Mouse (Mus musculus): ENCODE data around the gene Mettl14.
"Not testable (repeated sequence)": the region's sequence is repeated elsewhere in the genome, so short reads cannot be mapped to it uniquely, and the experiment has no call there.

Gene Mettl14

GRCm38 (mm10) chr3:123366820-123367219 is 19.1 kb downstream of the Mettl14 start:
- in situ Hi-C loops (cut with MboI, MseI) = not testable (repeated sequence)

- in situ Hi-C loops (cut with MboI, MseI) = loop anchor here (10.0 kb wide), 1 partner anchor 192 kb away; no protein-coding TSS in a partner anchor
Observed at GRCm38 (mm10) chr3:123356377-123356991, 29.4 kb downstream of the Mettl14 start.

- in situ Hi-C loops (cut with MboI, MseI) = loop anchor here (10.0 kb wide), 1 partner anchor 190 kb away; no protein-coding TSS in a partner anchor
Observed at GRCm38 (mm10) chr3:123354388-123354787, 31.5 kb downstream of the Mettl14 start.

GRCm38 (mm10) chr3:123353661-123354060 is 32.2 kb downstream of the Mettl14 start:
- in situ Hi-C loops (cut with MboI, MseI) = loop anchor here (10.0 kb wide), 1 partner anchor 189 kb away; no protein-coding TSS in a partner anchor

- in situ Hi-C loops (cut with MboI, MseI) = loop anchor here (10.0 kb wide), 1 partner anchor 188 kb away; no protein-coding TSS in a partner anchor
Observed at GRCm38 (mm10) chr3:123353183-123353582, 32.7 kb downstream of the Mettl14 start.

GRCm38 (mm10) chr3:123351519-123351918 is 34.4 kb downstream of the Mettl14 start:
- in situ Hi-C loops (cut with MboI, MseI) = loop anchor here (10.0 kb wide), 1 partner anchor 187 kb away; no protein-coding TSS in a partner anchor

GRCm38 (mm10) chr3:123350602-123351001 is 35.3 kb downstream of the Mettl14 start:
- in situ Hi-C loops (cut with MboI, MseI) = loop anchor here (10.0 kb wide), 1 partner anchor 186 kb away; no protein-coding TSS in a partner anchor

GRCm38 (mm10) chr3:123348080-123348802 is 37.7 kb downstream of the Mettl14 start:
- in situ Hi-C loops (cut with MboI, MseI) = no loop called here

- in situ Hi-C loops (cut with MboI, MseI) = no loop called here
Observed at GRCm38 (mm10) chr3:123343690-123344089, 42.2 kb downstream of the Mettl14 start.

- in situ Hi-C loops (cut with MboI, MseI) = no loop called here
Observed at GRCm38 (mm10) chr3:123341049-123341448, 44.9 kb downstream of the Mettl14 start.

- in situ Hi-C loops (cut with MboI, MseI) = no loop called here
Observed at GRCm38 (mm10) chr3:123338666-123339195, 47.2 kb downstream of the Mettl14 start.

GRCm38 (mm10) chr3:123337853-123338252 is 48.1 kb downstream of the Mettl14 start:
- in situ Hi-C loops (cut with MboI, MseI) = no loop called here

GRCm38 (mm10) chr3:123336951-123337350 is 49.0 kb downstream of the Mettl14 start:
- in situ Hi-C loops (cut with MboI, MseI) = no loop called here

- in situ Hi-C loops (cut with MboI, MseI) = no loop called here
Observed at GRCm38 (mm10) chr3:123336455-123336854, 49.5 kb downstream of the Mettl14 start.

- in situ Hi-C loops (cut with MboI, MseI) = no loop called here
Observed at GRCm38 (mm10) chr3:123335480-123335879, 50.4 kb downstream of the Mettl14 start.

- in situ Hi-C loops (cut with MboI, MseI) = no loop called here
Observed at GRCm38 (mm10) chr3:123334947-123335346, 51.0 kb downstream of the Mettl14 start.

- in situ Hi-C loops (cut with MboI, MseI) = no loop called here
Observed at GRCm38 (mm10) chr3:123333055-123333424, 52.9 kb downstream of the Mettl14 start.

GRCm38 (mm10) chr3:123332330-123333054 is 53.4 kb downstream of the Mettl14 start:
- in situ Hi-C loops (cut with MboI, MseI) = no loop called here

GRCm38 (mm10) chr3:123330221-123330620 is 55.7 kb downstream of the Mettl14 start:
- in situ Hi-C loops (cut with MboI, MseI) = no loop called here

- in situ Hi-C loops (cut with MboI, MseI) = loop anchor here (10.0 kb wide), 1 partner anchor 94 kb away; the partner anchor contains the start of gene Synpo2
Observed at GRCm38 (mm10) chr3:123329251-123329650, 56.7 kb downstream of the Mettl14 start.

- in situ Hi-C loops (cut with MboI, MseI) = loop anchor here (5.0 to 25.0 kb wide), 3 partner anchors 90 to 387 kb away; partner anchors contain the start of gene Synpo2
Observed at GRCm38 (mm10) chr3:123324326-123324725, 61.6 kb downstream of the Mettl14 start.

Data from T-helper 1 cell (primary cell).